Mouse (Mus musculus) brain, adult 2 months (tissue): Measurements from ENCODE around the gene Dmrt2.
A peak's percentile ranks its signal among the peaks of the same experiment; 100 is the strongest.

ENCODE experiments used
- DNase-seq: peaks from one replicate; pipeline ENCODE4 v3.0.0; 2011; ENCODE audit warnings: low read depth, low spot score

Dmrt2 gene

DNA sequence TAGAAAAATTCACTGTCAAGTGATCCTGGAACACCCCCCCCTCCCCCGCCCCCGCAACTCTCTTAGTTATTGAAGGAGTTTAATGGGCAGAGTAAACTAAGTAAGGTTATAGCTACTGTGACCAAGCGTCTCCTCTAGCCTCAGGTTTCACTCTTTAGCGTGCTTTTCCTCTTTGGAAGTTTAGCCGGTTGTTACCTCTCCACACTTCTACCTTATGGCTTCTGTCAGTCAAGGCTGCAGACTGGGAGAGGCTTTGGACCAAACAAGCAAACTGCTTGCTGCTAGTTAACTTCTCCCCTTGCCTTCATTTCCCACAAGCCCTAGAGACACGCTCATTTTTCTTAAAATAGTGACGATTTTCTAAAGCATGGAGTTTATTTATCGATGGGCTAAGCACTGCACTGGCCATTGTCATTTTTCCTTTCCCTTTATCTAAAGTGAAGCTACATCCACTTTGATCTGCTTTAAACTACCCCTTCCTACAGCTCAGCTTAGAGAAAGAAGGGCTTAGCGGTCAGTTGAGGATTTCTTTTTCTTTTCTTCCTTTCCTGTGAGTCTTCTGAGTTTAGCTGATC lies 3.7 kb downstream of the Dmrt2 start:
- DNase-seq: no peak

- no peak for DNase-seq
These were observed 26.6 kb downstream of the Dmrt2 start for GRCm38 (mm10) chr19:25698850-25699249.

- peak; percentile 49 for DNase-seq
These were observed 41.2 kb downstream of the Dmrt2 start for GRCm38 (mm10) chr19:25713382-25713781.

DNA sequence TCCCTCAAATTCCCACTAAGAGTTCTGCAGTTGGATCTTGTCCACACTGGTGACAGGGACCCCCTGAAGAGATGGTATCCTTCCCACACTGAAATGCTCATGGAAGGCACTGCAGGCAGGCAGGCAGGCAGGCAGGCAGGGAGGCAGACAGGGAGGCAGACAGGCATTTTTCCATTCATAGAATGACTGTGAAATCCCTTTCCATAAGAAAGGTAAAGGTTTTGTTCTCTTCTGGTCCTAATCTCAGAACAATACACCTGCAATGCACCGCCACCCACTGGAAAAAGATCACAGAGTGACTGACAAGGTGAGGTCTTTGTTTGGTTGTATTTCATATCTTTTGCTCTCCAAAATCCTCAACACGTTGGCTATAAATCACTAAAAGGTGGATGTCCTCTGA lies 42.7 kb downstream of the Dmrt2 start:
- no peak for DNase-seq

GRCm38 (mm10) chr19:25722616-25723015 lies 50.4 kb downstream of the Dmrt2 start:
- DNase-seq: no peak
